Mouse (Mus musculus): ENCODE results near the gene Atp12a.

DNA sequence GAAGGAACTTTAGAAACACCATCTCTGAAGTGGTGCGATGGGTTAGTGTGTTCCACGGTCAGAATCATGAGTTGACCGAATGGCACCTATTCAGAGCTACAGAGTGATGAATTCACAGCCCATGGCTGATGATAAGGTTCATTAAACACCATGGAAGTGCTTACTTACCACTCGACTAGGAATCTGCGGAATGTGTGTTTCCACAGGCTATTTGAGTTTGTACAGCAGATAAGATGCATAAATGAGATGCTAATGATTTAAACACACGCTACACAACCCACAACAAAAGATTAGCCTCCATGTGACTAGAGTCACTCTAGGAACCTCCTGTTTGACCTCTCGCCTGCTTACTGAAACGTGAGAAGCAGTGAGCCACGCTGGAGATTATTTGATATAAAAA, 14.5 kb downstream of the Atp12a start:
- TF ChIP-seq TAL1 (IDR thresholded peaks at IDR 0.05; ENCODE audit: low read length) (no peak), GATA1 (IDR thresholded peaks at IDR 0.05; ENCODE audit: low read length) (no peak)

All from erythroblast, embryonic 14.5 days (primary cell).